Mouse (Mus musculus) spleen, adult 2 months (tissue): ENCODE measurements around the gene Phactr3. TPM values are rescaled to one million over a fixed set of nuclear protein-coding genes. Genes with fewer than 3 reads are reported as not detected.

Source experiments
- DNase-seq, 2 experiments: peaks; one replicate each; pipeline versions ENCODE4 v3.0.0 to v3.0.0-alpha.2; 2012 to 2021; ENCODE audit warnings: low spot score in 2 of 2, low read depth in 1 of 2
- H3K27ac ChIP-seq: fragments of 200-500 bp; 2 replicates; pipeline ENCODE4 v1.5.1; 2012; ENCODE audit warnings: low read length, inconsistent platforms; ENCODE audit not compliant: insufficient read depth
- H3K27me3 ChIP-seq: fragments of 200-500 bp; 2 replicates; pipeline ENCODE4 v1.6.1; 2012; ENCODE audit warnings: mild to moderate bottlenecking, moderate library complexity, low read length, inconsistent platforms; ENCODE audit not compliant: control insufficient read depth, insufficient read depth
- H3K36me3 ChIP-seq: fragments of 200-500 bp; 2 replicates; pipeline ENCODE4 v1.6.1; 2012; ENCODE audit warnings: mild to moderate bottlenecking, low read length, inconsistent platforms; ENCODE audit not compliant: control insufficient read depth, insufficient read depth
- H3K4me1 ChIP-seq: fragments of 200-500 bp; 2 replicates; pipeline ENCODE4 v1.6.1; 2011; ENCODE audit warnings: inconsistent platforms; ENCODE audit not compliant: control insufficient read depth, insufficient read depth, insufficient read length
- H3K4me3 ChIP-seq: fragments of 200-500 bp; 2 replicates; pipeline ENCODE4 v1.5.1; 2011; ENCODE audit warnings: mild to moderate bottlenecking, inconsistent platforms; ENCODE audit not compliant: insufficient read depth, insufficient read length; ENCODE audit errors: extremely low read depth
- CTCF ChIP-seq: fragments of 200-500 bp; IDR thresholded peaks from 2 replicates; pipeline ENCODE4 v1.5.1; 2011; ENCODE audit warnings: mild to moderate bottlenecking, inconsistent platforms; ENCODE audit not compliant: insufficient read depth, insufficient read length, insufficient replicate concordance; ENCODE audit errors: extremely low read depth
- POLR2A ChIP-seq: fragments of 200-500 bp; IDR thresholded peaks from 2 replicates; pipeline ENCODE4 v1.6.1; 2011; ENCODE audit warnings: low read depth, low read length, inconsistent platforms
- whole genome bisulfite sequencing: fragments of 180-500 bp; shearing (Covaris S2); methylation state at CpG from one replicate; pipeline ENCODE4 v1.1.7; 2018; 5-methylcytosine and 5-hydroxymethylcytosine counted together
- polyA plus RNA-seq: library from polyadenylated mRNA; depleted of rRNA; stranded (reverse); fragments of >200 nt; gene quantifications from 2 replicates; pipeline ENCODE4 v1.2.3, GENCODE M21; 2012

Gene Phactr3
- polyA plus RNA-seq, 1 experiment: 0.54 TPM

- Histone ChIP-seq H3K4me3 (no peak overlapping the region), H3K27me3 (no peaks in the 10 kb centered on the region), H3K4me1 (no peaks in the 10 kb centered on the region), H3K36me3 (no peaks in the 10 kb centered on the region), H3K27ac (no peak overlapping the region)
- TF ChIP-seq POLR2A (no peak), CTCF (no peak)
- WGBS: 75% methylated on average over 5 of the region's 5 CpGs
- DNase-seq: no peak
Measured at GRCm38 (mm10) chr2:178245841-178246240, 127.1 kb downstream of the Phactr3 start.

- Histone ChIP-seq H3K27ac (no peak overlapping the region), H3K27me3 (no peaks in the 10 kb centered on the region), H3K4me3 (no peak overlapping the region), H3K36me3 (no peaks in the 10 kb centered on the region), H3K4me1 (no peaks in the 10 kb centered on the region)
- 57% methylated on average over 4 of the region's 4 CpGs for WGBS
- TF ChIP-seq CTCF: no peak
- TF ChIP-seq POLR2A: no peak
- no peak for DNase-seq
Measured at GRCm38 (mm10) chr2:178246767-178247166, 128.0 kb downstream of the Phactr3 start.

DNA sequence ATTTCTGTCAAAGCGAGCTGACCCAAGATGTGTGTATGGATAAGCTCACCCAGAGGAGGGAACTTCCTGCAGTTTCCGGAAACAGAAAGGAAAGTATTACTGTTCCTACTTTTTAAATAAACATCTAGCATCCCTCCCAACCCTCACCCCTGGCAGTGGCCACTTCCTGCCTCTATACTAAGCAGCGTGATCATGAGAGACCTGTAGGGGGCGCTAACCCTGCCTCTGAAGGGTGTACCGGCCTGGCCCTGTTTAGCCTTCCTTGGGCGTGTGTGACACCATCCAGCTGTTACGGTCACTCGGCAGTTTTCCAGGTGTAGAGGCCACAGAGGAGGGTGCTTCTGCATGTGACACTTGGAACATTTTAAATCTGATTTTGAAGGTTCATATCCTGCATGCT is 128.5 kb downstream of the Phactr3 start:
- H3K4me1 ChIP-seq: no peaks in the 10 kb centered on the region
- H3K27ac ChIP-seq: no peak overlapping the region
- H3K36me3 ChIP-seq: no peaks in the 10 kb centered on the region
- DNase-seq: no peak
- no peak overlapping the region for H3K4me3 ChIP-seq
- no peaks in the 10 kb centered on the region for H3K27me3 ChIP-seq
- TF ChIP-seq CTCF (no peak), POLR2A (no peak)
- WGBS: 52% methylated on average over 8 of the region's 8 CpGs

GRCm38 (mm10) chr2:178257117-178257825 is 138.5 kb downstream of the Phactr3 start:
- H3K4me3 ChIP-seq: no peak overlapping the region
- H3K36me3 ChIP-seq: no peaks in the 10 kb centered on the region
- no peaks in the 10 kb centered on the region for H3K4me1 ChIP-seq
- H3K27ac ChIP-seq: no peak overlapping the region
- DNase-seq: no peak
- 1% methylated on average over 3 of the region's 3 CpGs for WGBS
- no peaks in the 10 kb centered on the region for H3K27me3 ChIP-seq
- TF ChIP-seq CTCF (no peak), POLR2A (no peak)

DNA sequence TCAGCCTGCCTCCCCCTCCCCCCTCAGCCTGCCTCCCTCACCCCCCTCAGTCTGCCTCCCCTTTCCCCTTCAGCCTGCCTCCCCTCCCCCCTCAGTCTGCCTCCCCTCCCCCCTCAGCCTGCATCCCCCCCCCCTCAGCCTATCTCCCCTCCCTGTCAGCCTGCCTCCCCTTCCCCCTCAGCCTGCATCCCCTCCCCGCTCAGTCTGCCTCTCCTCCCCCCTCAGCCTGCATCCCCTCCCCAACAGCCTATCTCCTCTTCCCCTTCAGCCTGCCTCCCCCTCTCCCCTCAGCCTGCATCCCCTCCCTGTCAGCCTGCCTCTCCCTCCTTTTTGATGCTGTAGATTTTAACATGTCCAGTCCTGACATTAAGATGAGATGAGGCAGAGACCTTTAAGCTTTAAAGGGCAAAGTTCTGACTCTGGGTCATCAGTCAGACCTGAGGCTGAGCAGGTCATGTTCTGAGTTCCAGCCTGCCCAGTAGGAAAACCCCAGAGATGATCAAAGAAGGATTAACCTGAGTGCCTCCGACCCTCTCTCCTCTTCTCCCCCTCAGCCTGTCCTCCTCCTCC is 139.3 kb downstream of the Phactr3 start:
- DNase-seq: no peak
- TF ChIP-seq CTCF: no peak
- H3K36me3 ChIP-seq: no peaks in the 10 kb centered on the region
- no peak overlapping the region for H3K4me3 ChIP-seq
- no peaks in the 10 kb centered on the region for H3K4me1 ChIP-seq
- no peaks in the 10 kb centered on the region for H3K27me3 ChIP-seq
- no peak overlapping the region for H3K27ac ChIP-seq
- 63% methylated on average over 1 of the region's 2 CpGs for WGBS

DNA sequence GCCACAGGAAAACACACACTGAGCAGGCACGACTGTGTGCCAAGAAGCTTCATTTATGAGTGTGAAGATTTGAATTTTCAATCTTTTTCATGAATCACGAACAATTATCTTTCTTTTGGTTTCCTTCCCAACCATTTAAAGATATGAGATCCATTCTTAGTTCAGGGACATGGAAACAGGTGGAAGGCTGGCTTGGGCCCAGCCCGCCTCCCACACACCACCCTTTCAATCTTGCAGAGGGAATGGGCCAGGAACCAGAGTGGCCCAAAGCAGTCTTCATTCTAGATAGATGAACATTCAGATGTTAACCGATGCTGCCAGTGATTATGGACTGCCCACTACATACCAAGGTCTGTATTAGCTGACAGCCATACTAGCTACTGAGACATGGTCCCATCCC is 144.3 kb downstream of the Phactr3 start:
- H3K27me3 ChIP-seq: no peaks in the 10 kb centered on the region
- H3K27ac ChIP-seq: no peak overlapping the region
- no peak for DNase-seq
- H3K36me3 ChIP-seq: no peaks in the 10 kb centered on the region
- no peaks in the 10 kb centered on the region for H3K4me1 ChIP-seq
- TF ChIP-seq CTCF (no peak), POLR2A (no peak)
- WGBS: 77% methylated on average over 4 of the region's 4 CpGs
- no peak overlapping the region for H3K4me3 ChIP-seq

DNA sequence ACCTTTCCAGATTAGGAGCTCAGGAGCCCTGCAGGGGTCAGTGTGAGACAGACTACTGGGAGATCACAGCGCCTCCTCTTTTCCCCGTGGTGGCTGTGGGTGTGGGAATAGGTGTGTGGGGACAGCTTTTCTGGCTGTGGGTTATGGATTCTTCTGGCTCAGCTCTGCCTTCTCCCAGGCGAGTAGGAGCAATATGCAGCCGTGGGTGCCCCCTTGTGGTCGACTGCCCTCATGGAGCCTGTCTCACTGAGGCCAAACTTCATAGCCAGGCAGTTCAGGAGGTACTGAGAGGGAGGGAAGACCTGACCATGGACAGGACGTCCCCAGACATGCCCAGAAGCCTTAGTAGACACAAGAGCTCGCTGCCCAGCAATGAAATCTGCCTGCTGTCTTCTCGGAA is 145.6 kb downstream of the Phactr3 start:
- Histone ChIP-seq H3K27me3 (no peaks in the 10 kb centered on the region), H3K4me3 (no peak overlapping the region), H3K27ac (no peak overlapping the region), H3K36me3 (no peaks in the 10 kb centered on the region), H3K4me1 (no peaks in the 10 kb centered on the region)
- peak; percentile 34; the same call in 1 of the 2 replicates for TF ChIP-seq CTCF
- TF ChIP-seq POLR2A: no peak
- peak in 1 of 2 experiments; percentile 6 for DNase-seq
- WGBS: 7% methylated on average over 8 of the region's 8 CpGs
